Mouse (Mus musculus) CH12.LX (cell line): ENCODE results near the gene Hacd1.

Source experiments
- CHD1 ChIP-seq: IDR thresholded peaks from 2 replicates; pipeline ENCODE4 v1.6.1; 2012; ENCODE audit warnings: low read depth, low read length, improper control_type of control experiment, inconsistent platforms
- CTCF ChIP-seq, 2 experiments: IDR thresholded peaks in 1 of 2; conservative IDR thresholded peaks in 1 of 2; 2 replicates each; pipeline ENCODE4 v1.5.1; 2011 to 2012; ENCODE audit warnings: low read depth in 2 of 2, low read length in 2 of 2, improper control_type of control experiment in 1 of 2, inconsistent platforms in 1 of 2, mild to moderate bottlenecking in 1 of 2, moderate library complexity in 1 of 2
- HCFC1 ChIP-seq: IDR thresholded peaks from 2 replicates; pipeline ENCODE4 v1.6.1; 2012; ENCODE audit warnings: low read depth, mild to moderate bottlenecking, inconsistent platforms, low read length, improper control_type of control experiment
- JUN ChIP-seq: IDR thresholded peaks from 2 replicates; pipeline ENCODE4 v1.6.1; 2011; ENCODE audit warnings: low read depth, mild to moderate bottlenecking, low read length, improper control_type of control experiment, moderate library complexity; ENCODE audit not compliant: insufficient read depth
- MYC ChIP-seq: IDR thresholded peaks from 2 replicates; pipeline ENCODE4 v1.6.1; 2011; ENCODE audit warnings: low read depth, mild to moderate bottlenecking, improper control_type of control experiment, low read length
- NRF1 ChIP-seq: IDR thresholded peaks from 2 replicates; pipeline ENCODE4 v1.6.1; 2014; ENCODE audit warnings: low read depth, mild to moderate bottlenecking, inconsistent platforms, low read length, improper control_type of control experiment, moderate library complexity
- POLR2A ChIP-seq: IDR thresholded peaks from 2 replicates; pipeline ENCODE4 v1.6.1; 2011; ENCODE audit warnings: low read depth, mild to moderate bottlenecking, improper control_type of control experiment, low read length
- SIN3A ChIP-seq: IDR thresholded peaks from 2 replicates; pipeline ENCODE4 v1.6.1; 2012; ENCODE audit warnings: low read length, improper control_type of control experiment, inconsistent platforms
- TBP ChIP-seq: conservative IDR thresholded peaks from 2 replicates; pipeline ENCODE4 v1.6.1; 2011; ENCODE audit warnings: low read depth, low read length, improper control_type of control experiment
- TCF12 ChIP-seq: IDR thresholded peaks from 2 replicates; pipeline ENCODE4 v1.6.1; 2014; ENCODE audit warnings: low read depth, mild to moderate bottlenecking, inconsistent platforms, low read length, improper control_type of control experiment
- UBTF ChIP-seq: IDR thresholded peaks from 2 replicates; pipeline ENCODE4 v1.6.1; 2012; ENCODE audit warnings: low read depth, mild to moderate bottlenecking, inconsistent platforms, low read length, improper control_type of control experiment, moderate library complexity
- ZNF384 ChIP-seq: IDR thresholded peaks from 2 replicates; pipeline ENCODE4 v1.6.1; 2012; ENCODE audit warnings: low read depth, low read length, improper control_type of control experiment, inconsistent platforms

GRCm38 (mm10) chr2:13888568-13888967 lies 167.4 kb downstream of the Hacd1 start:
- TF ChIP-seq TBP = no peak
- no peak for TF ChIP-seq POLR2A
- no peak for TF ChIP-seq HCFC1
- TF ChIP-seq UBTF = no peak
- no peak for TF ChIP-seq NRF1
- no peak for TF ChIP-seq CHD1
- TF ChIP-seq MYC = no peak
- TF ChIP-seq TCF12 = no peak
- TF ChIP-seq JUN = no peak
- no peak for TF ChIP-seq CTCF (conservative IDR thresholded peaks at IDR 0.05 in 1 of 2, IDR thresholded peaks at IDR 0.05 in 1 of 2; ENCODE audit: low read depth in 2 of 2, low read length in 2 of 2)
- TF ChIP-seq ZNF384 = no peak
- no peak for TF ChIP-seq SIN3A
